In genomic region chr7:75796474-75796873, GRCm38 (mm10) we compare ENCODE assay signal across 8 mouse cellular contexts. TPM values are rescaled to one million over a fixed set of nuclear protein-coding genes. Genes with fewer than 3 reads are reported as not detected.
DNase-seq lines count a peak whose midpoint lies in the region; ATAC-seq and TF ChIP-seq lines count a peak whose summit lies in the region.

No protein-coding gene starts in this region.

- no peaks in the 10 kb centered on the region for H3K27me3 ChIP-seq in forebrain, postnatal 0 days (ENCODE audit: insufficient read depth, low read length)
- no peaks in the 10 kb centered on the region for H3K27me3 ChIP-seq in forebrain, embryonic 16.5 days (replicated peaks; ENCODE audit: control insufficient read depth, insufficient read depth, low read length)
- no peaks in the 10 kb centered on the region for H3K27me3 ChIP-seq in liver, adult 2 months (ENCODE audit: control insufficient read depth, insufficient read depth, low read length)

- no peak for TF ChIP-seq CTCF in forebrain, postnatal 0 days (IDR thresholded peaks at IDR 0.05; ENCODE audit: low read depth)
- TF ChIP-seq CTCF in liver, adult 2 months (IDR thresholded peaks at IDR 0.05; ENCODE audit: low read depth, low read length): no peak

- H3K36me3 ChIP-seq in forebrain, postnatal 0 days (ENCODE audit: insufficient read depth): no peaks in the 10 kb centered on the region
- no peaks in the 10 kb centered on the region for H3K36me3 ChIP-seq in forebrain, embryonic 16.5 days (ENCODE audit: control insufficient read depth, insufficient read depth)
- H3K36me3 ChIP-seq in liver, adult 2 months (ENCODE audit: control insufficient read depth, insufficient read depth, low read length): no peaks in the 10 kb centered on the region

- H3K27ac ChIP-seq in forebrain, postnatal 0 days (ENCODE audit: low read depth, low read length): no peak overlapping the region
- no peak overlapping the region for H3K27ac ChIP-seq in forebrain, embryonic 16.5 days (ENCODE audit: low read length)
- no peak overlapping the region for H3K27ac ChIP-seq in liver, adult 2 months (replicated peaks; ENCODE audit: insufficient read depth, low read depth, low read length)

- no peak overlapping the region for H3K9ac ChIP-seq in forebrain, postnatal 0 days
- no peak overlapping the region for H3K9ac ChIP-seq in forebrain, embryonic 16.5 days (replicated peaks; ENCODE audit: low read depth, low read length)
- no peak overlapping the region for H3K9ac ChIP-seq in liver, adult 2 months (ENCODE audit: low read depth, low read length)

- H3K4me1 ChIP-seq in forebrain, postnatal 0 days (ENCODE audit: insufficient read depth): no peaks in the 10 kb centered on the region
- H3K4me1 ChIP-seq in forebrain, embryonic 16.5 days (replicated peaks; ENCODE audit: control insufficient read depth, insufficient read depth, low read length): no peaks in the 10 kb centered on the region
- H3K4me1 ChIP-seq in liver, adult 2 months (ENCODE audit: control insufficient read depth, insufficient read depth, low read length): peaks cover 2% of the 10 kb centered on the region; the same call in 1 of the 2 replicates

- 36% methylated on average over 9 of the region's 9 CpGs for WGBS in forebrain, postnatal 0 days
- 38% methylated on average over 9 of the region's 9 CpGs for WGBS in forebrain, embryonic 16.5 days
- WGBS in liver, adult 2 months: 34% methylated on average over 9 of the region's 9 CpGs

- DNase-seq in forebrain, postnatal 0 days: no peak
- peak; percentile 21 for DNase-seq in urinary bladder, postnatal 14 days (ENCODE audit: low spot score)
- no peak for DNase-seq in urinary bladder, postnatal 25 days (ENCODE audit: low spot score)
- DNase-seq in liver, adult 2 months (ENCODE audit: extremely low read depth, low read depth, low spot score): peak; percentile 14
- peak; percentile 27 for DNase-seq in spleen, adult 12 weeks (ENCODE audit: low spot score)
- DNase-seq in urinary bladder, adult 2 months (ENCODE audit: low spot score): no peak
- no peak for DNase-seq in adrenal gland, adult 8-10 months

- no peak overlapping the region for H3K4me3 ChIP-seq in forebrain, postnatal 0 days (ENCODE audit: low read depth, low read length)
- H3K4me3 ChIP-seq in forebrain, embryonic 16.5 days (replicated peaks; ENCODE audit: low read length): no peak overlapping the region
- H3K4me3 ChIP-seq in liver, adult 2 months (ENCODE audit: insufficient read depth, low read depth, low read length): no peak overlapping the region

- TF ChIP-seq POLR2A in liver, adult 2 months (IDR thresholded peaks at IDR 0.05; ENCODE audit: extremely low read depth, insufficient read depth, low read length): no peak

- no peaks in the 10 kb centered on the region for H3K79me2 ChIP-seq in liver, adult 2 months (ENCODE audit: control insufficient read depth, insufficient read depth, low read length)

- no peaks in the 10 kb centered on the region for H3K9me3 ChIP-seq in forebrain, postnatal 0 days (ENCODE audit: low read length)
- no peaks in the 10 kb centered on the region for H3K9me3 ChIP-seq in forebrain, embryonic 16.5 days (ENCODE audit: control insufficient read depth, low read length)

- H3K4me2 ChIP-seq in forebrain, postnatal 0 days (ENCODE audit: low read depth): no peak overlapping the region
- no peak overlapping the region for H3K4me2 ChIP-seq in forebrain, embryonic 16.5 days (ENCODE audit: low read length)

- peak; percentile 36; the same call in 1 of the 2 replicates for ATAC-seq in forebrain, postnatal 0 days
- ATAC-seq in forebrain, embryonic 16.5 days: no peak

RNA-seq across cellular contexts. Expression of gene Klhl25, which starts 51.6 kb away (rescaled TPM):
- total RNA-seq in forebrain, postnatal 0 days (2014; rRNA removed): 37.0 and 41.2 TPM in 2 replicates
- polyA plus RNA-seq in forebrain, postnatal 0 days (2015; fragmentation: Nextera tagmentation; extraction: Ambion mirVana): 16.6 and 18.5 TPM in 2 replicates
- polyA plus RNA-seq in forebrain, embryonic 16.5 days (2015; fragmentation: Nextera tagmentation; extraction: Ambion mirVana): 43.7 and 52.9 TPM in 2 replicates
- total RNA-seq in liver, adult 2 months (2014; rRNA removed): 10.9 and 12.0 TPM in 2 replicates
- polyA plus RNA-seq in liver, adult 2 months (2012; rRNA removed): 20.0 and 27.9 TPM in 2 replicates
- polyA plus RNA-seq in urinary bladder, adult 2 months (2012; rRNA removed): 13.0 and 14.9 TPM in 2 replicates
- total RNA-seq in adrenal gland, adult 8-10 months (2022): 10 to 100 TPM; 15.2 to 18.5 (median 17.5) TPM

Comparison
In these comparisons a context has a peak if more than half of its experiments do, and no peak if none do; other contexts are left out.
1. DNase-seq: peak in urinary bladder, postnatal 14 days (single experiment), liver, adult 2 months (single experiment) and spleen, adult 12 weeks (single experiment); none in forebrain, postnatal 0 days (single experiment), urinary bladder, postnatal 25 days (single experiment), urinary bladder, adult 2 months (single experiment) and adrenal gland, adult 8-10 months (single experiment).